Mouse (Mus musculus): ENCODE data around the gene Tbl1x. TPM values are rescaled to one million over a fixed set of nuclear protein-coding genes. Genes with fewer than 3 reads are reported as not detected.

Gene Tbl1x
- polyA plus RNA-seq (2015; fragmentation: Illumina TruSeq; extraction: RNeasy Lipid Tissue Mini Kit (QIAGEN cat#74804); ENCODE audit: insufficient read depth, low read depth, low replicate concordance), result 9.4 TPM

GRCm38 (mm10) chrX:77510371-77511300, at the start of gene Tbl1x:
Gene Tbl1x (plus strand): TSS chrX:77511013.

Data from pancreas, adult 10 weeks (tissue).